Mouse (Mus musculus): Measurements from ENCODE around the gene Iqcn. TPM values are rescaled to one million over a fixed set of nuclear protein-coding genes. Genes with fewer than 3 reads are reported as not detected.

Iqcn gene
- total RNA-seq, 2 experiments from 2014 or later = 0.10 to 0.11 TPM

- no peak for DNase-seq
Observed at GRCm38 (mm10) chr8:70679404-70679803, 23.9 kb upstream of the Iqcn start.

GRCm38 (mm10) chr8:70680039-70680438 is 23.2 kb upstream of the Iqcn start:
- peak; percentile 31 for DNase-seq

GRCm38 (mm10) chr8:70681410-70681809 is 21.8 kb upstream of the Iqcn start:
- peak; percentile 12 for DNase-seq

- DNase-seq = peak; percentile 91
Observed at GRCm38 (mm10) chr8:70682193-70682592, 21.1 kb upstream of the Iqcn start.

- no peak for DNase-seq
Observed at GRCm38 (mm10) chr8:70682692-70683091, 20.6 kb upstream of the Iqcn start.

- no peak for DNase-seq
Observed at GRCm38 (mm10) chr8:70684291-70684690, 19.0 kb upstream of the Iqcn start.

GRCm38 (mm10) chr8:70687576-70687975 is 15.7 kb upstream of the Iqcn start:
- peak; percentile 83 for DNase-seq

- no peak for DNase-seq
Observed at GRCm38 (mm10) chr8:70688136-70688535, 15.1 kb upstream of the Iqcn start.

- DNase-seq = no peak
Observed at GRCm38 (mm10) chr8:70689892-70690390, 13.3 kb upstream of the Iqcn start.

GRCm38 (mm10) chr8:70691230-70691629 is 12.0 kb upstream of the Iqcn start:
- no peak for DNase-seq

GRCm38 (mm10) chr8:70691727-70692231 is 11.5 kb upstream of the Iqcn start:
- no peak for DNase-seq

GRCm38 (mm10) chr8:70693636-70694035 is 9.6 kb upstream of the Iqcn start:
- DNase-seq = no peak

GRCm38 (mm10) chr8:70695318-70696018 is 7.8 kb upstream of the Iqcn start:
- peak; percentile 62 for DNase-seq

GRCm38 (mm10) chr8:70696019-70696885 is 7.0 kb upstream of the Iqcn start:
- DNase-seq = peak; percentile 90

GRCm38 (mm10) chr8:70696946-70697345 is 6.3 kb upstream of the Iqcn start:
- DNase-seq = no peak

- DNase-seq = no peak
Observed at GRCm38 (mm10) chr8:70697366-70698250, 5.6 kb upstream of the Iqcn start.

GRCm38 (mm10) chr8:70698310-70699109 is 4.7 kb upstream of the Iqcn start, which contains the start of gene Jund:
Gene Jund (plus strand): TSS chr8:70698949.
- DNase-seq = peak; percentile 100

GRCm38 (mm10) chr8:70699116-70699833 is 4.0 kb upstream of the Iqcn start:
- DNase-seq = no peak

- peak; percentile 81 for DNase-seq
Observed at GRCm38 (mm10) chr8:70699834-70700554, 3.3 kb upstream of the Iqcn start.

- DNase-seq = peak; percentile 92
Observed at GRCm38 (mm10) chr8:70700555-70700922, 2.7 kb upstream of the Iqcn start.

Measured in heart, postnatal 4 days (tissue).